Mouse (Mus musculus): Measurements from ENCODE around the gene Dlat.
A peak's percentile ranks its signal among the peaks of the same experiment; 100 is the strongest.

Gene Dlat

GRCm38 (mm10) chr9:50659392-50660217, at the start of gene Dlat:
Gene Dlat (minus strand): TSS chr9:50659780.
- DNase-seq (ENCODE audit: low spot score in 2 of 2) = peak; percentile 60 to 62

GRCm38 (mm10) chr9:50709108-50709507, 49.5 kb upstream of the Dlat start:
- DNase-seq (ENCODE audit: low spot score in 2 of 2) = no peak

- DNase-seq (ENCODE audit: low spot score in 2 of 2) = no peak
These were observed 45.3 kb upstream of the Dlat start for GRCm38 (mm10) chr9:50704907-50705306.

GRCm38 (mm10) chr9:50700921-50701691, 41.5 kb upstream of the Dlat start:
- DNase-seq (ENCODE audit: low spot score in 2 of 2) = no peak

GRCm38 (mm10) chr9:50698418-50699409, 39.1 kb upstream of the Dlat start:
- peak in 1 of 2 experiments; percentile 5 for DNase-seq (ENCODE audit: low spot score in 2 of 2)

- DNase-seq (ENCODE audit: low spot score in 2 of 2) = no peak
These were observed 38.1 kb upstream of the Dlat start for GRCm38 (mm10) chr9:50697706-50698041.

GRCm38 (mm10) chr9:50696851-50697705, 37.5 kb upstream of the Dlat start:
- no peak for DNase-seq (ENCODE audit: low spot score in 2 of 2)

- no peak for DNase-seq (ENCODE audit: low spot score in 2 of 2)
These were observed 35.6 kb upstream of the Dlat start for GRCm38 (mm10) chr9:50695153-50695552.

GRCm38 (mm10) chr9:50693631-50694030, 34.1 kb upstream of the Dlat start:
- DNase-seq (ENCODE audit: low spot score in 2 of 2) = peak; percentile 26 to 43

- DNase-seq (ENCODE audit: low spot score in 2 of 2) = no peak
These were observed 33.3 kb upstream of the Dlat start for GRCm38 (mm10) chr9:50692626-50693580.

GRCm38 (mm10) chr9:50686866-50687652, 27.5 kb upstream of the Dlat start:
- DNase-seq (ENCODE audit: low spot score in 2 of 2) = no peak

GRCm38 (mm10) chr9:50681727-50682126, 22.1 kb upstream of the Dlat start:
- no peak for DNase-seq (ENCODE audit: low spot score in 2 of 2)

GRCm38 (mm10) chr9:50679406-50679805, 19.8 kb upstream of the Dlat start:
- DNase-seq (ENCODE audit: low spot score in 2 of 2) = no peak

GRCm38 (mm10) chr9:50674771-50675170, 15.2 kb upstream of the Dlat start:
- no peak for DNase-seq (ENCODE audit: low spot score in 2 of 2)

- peak; percentile 30 to 63 for DNase-seq (ENCODE audit: low spot score in 2 of 2)
These were observed 11.1 kb upstream of the Dlat start for GRCm38 (mm10) chr9:50670690-50671089.

GRCm38 (mm10) chr9:50667579-50668498, 8.3 kb upstream of the Dlat start:
- DNase-seq (ENCODE audit: low spot score in 2 of 2) = no peak

GRCm38 (mm10) chr9:50666442-50666841, 6.9 kb upstream of the Dlat start:
- no peak for DNase-seq (ENCODE audit: low spot score in 2 of 2)

GRCm38 (mm10) chr9:50664826-50665225, 5.2 kb upstream of the Dlat start:
- DNase-seq (ENCODE audit: low spot score in 2 of 2) = no peak

All from natural killer cell, adult 2 months (primary cell).